Mouse (Mus musculus): Measurements from ENCODE around the gene Babam2. TPM values are rescaled to one million over a fixed set of nuclear protein-coding genes. Genes with fewer than 3 reads are reported as not detected.
"Not testable (repeated sequence)": the region's sequence is repeated elsewhere in the genome, so short reads cannot be mapped to it uniquely, and the experiment has no call there.

The Babam2 gene
- polyA plus RNA-seq, 1 experiment: 77.2 TPM

DNA sequence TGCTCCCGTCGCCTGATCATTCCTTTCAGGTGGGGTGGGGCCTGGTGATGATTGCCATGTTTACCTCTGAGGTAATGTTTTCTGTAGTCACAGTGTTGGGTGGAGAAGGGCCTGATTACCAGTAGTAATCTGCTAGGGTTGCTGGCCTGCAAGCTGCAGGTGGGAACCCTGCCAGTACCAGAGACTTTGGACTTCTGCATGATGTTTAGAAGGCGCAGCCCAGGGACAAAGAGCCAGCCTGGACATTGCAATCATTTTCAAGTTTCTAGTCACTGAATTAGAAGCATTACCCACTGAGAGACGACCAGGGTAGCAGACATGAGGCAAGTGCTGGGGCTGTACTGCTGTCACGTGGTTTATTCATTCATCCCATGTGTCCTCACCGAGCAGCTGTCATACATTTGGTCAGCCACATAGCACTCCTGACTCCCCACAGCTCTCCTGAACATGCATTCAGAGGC lies 270.6 kb downstream of the Babam2 start:
- no peak overlapping the region for H3ac ChIP-seq (ENCODE audit: control insufficient read depth, insufficient read length)
- TF ChIP-seq SRF (IDR thresholded peaks at IDR 0.05; ENCODE audit: control insufficient read depth, insufficient read length, low read depth) (no peak), USF1 (IDR thresholded peaks at IDR 0.05; ENCODE audit: low read depth) (peak; percentile 53), POLR2AphosphoS2 (IDR thresholded peaks at IDR 0.05; ENCODE audit: insufficient read length, low read depth) (no peak), E2F4 (IDR thresholded peaks at IDR 0.05; ENCODE audit: insufficient read depth) (no peak), POLR2A (IDR thresholded peaks at IDR 0.05; ENCODE audit: insufficient read length, low read depth) (no peak), TCF12 (IDR thresholded peaks at IDR 0.05; ENCODE audit: insufficient read depth, poor library complexity, severe bottlenecking) (peak; percentile 76), TCF3 (IDR thresholded peaks at IDR 0.05; ENCODE audit: insufficient read length, low read depth) (peak; percentile 77), REST (IDR thresholded peaks at IDR 0.05; ENCODE audit: insufficient read depth, insufficient read length) (no peak), CEBPB (IDR thresholded peaks at IDR 0.05; ENCODE audit: insufficient read depth, poor library complexity, severe bottlenecking) (no peak), MYOG (IDR thresholded peaks at IDR 0.05; ENCODE audit: control insufficient read depth in 1 of 3, insufficient read depth in 1 of 3, insufficient read length in 2 of 3, low read depth in 2 of 3) (peak; percentile 85 to 98 (median 93)), MYOD1 (IDR thresholded peaks at IDR 0.05; ENCODE audit: control insufficient read depth in 1 of 3, insufficient read length in 2 of 3, low read depth in 2 of 3) (peak in 2 of 3 experiments; percentile 92 to 96), MAX (IDR thresholded peaks at IDR 0.05; ENCODE audit: low read depth) (no peak)
- peak overlapping the region; percentile 5 for H3K4me2 ChIP-seq (ENCODE audit: low read depth)
- H3K4me3 ChIP-seq: no peak overlapping the region
- H3K36me3 ChIP-seq (ENCODE audit: control insufficient read depth, insufficient read depth): no peaks in the 10 kb centered on the region
- no peaks in the 10 kb centered on the region for H3K79me2 ChIP-seq (ENCODE audit: control insufficient read depth, insufficient read depth)
- no peaks in the 10 kb centered on the region for H3K27me3 ChIP-seq (ENCODE audit: control insufficient read depth, insufficient read depth, insufficient read length)

- not testable (repeated sequence) for H3K79me2 ChIP-seq (ENCODE audit: control insufficient read depth, insufficient read depth); H3K4me2 ChIP-seq (ENCODE audit: low read depth); H3K27me3 ChIP-seq (ENCODE audit: control insufficient read depth, insufficient read depth, insufficient read length); H3K4me3 ChIP-seq; H3K36me3 ChIP-seq (ENCODE audit: control insufficient read depth, insufficient read depth); H3ac ChIP-seq (ENCODE audit: control insufficient read depth, insufficient read length)
Measured at GRCm38 (mm10) chr5:31972416-31972815, 274.9 kb downstream of the Babam2 start.

DNA sequence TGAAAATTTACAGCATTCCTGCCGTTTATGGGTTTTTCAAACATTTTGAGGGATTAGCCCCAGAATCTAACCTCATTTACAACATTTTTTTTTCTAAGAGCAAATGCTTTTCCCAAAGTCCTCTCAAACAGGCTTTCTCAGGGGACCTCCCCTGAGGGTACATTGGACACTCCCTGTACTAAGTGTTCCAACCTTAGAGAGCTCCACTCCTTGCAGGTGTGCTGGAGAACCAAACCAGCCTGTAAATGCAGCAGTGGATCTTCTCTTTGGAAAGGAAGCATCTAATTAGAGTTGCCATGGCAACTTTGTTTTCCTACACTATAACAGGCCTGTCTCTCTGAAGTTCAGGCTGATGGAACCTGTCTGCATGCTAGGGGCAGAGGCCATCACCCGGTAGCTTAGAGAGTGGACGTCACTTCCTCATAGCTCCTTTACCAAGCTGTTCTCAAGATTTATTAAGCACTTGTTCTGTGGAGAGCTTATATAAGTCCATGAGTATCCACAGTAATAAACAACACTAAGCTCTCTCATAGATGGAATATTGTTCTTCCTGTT lies 277.2 kb downstream of the Babam2 start:
- Histone ChIP-seq H3K27me3 (ENCODE audit: control insufficient read depth, insufficient read depth, insufficient read length) (no peaks in the 10 kb centered on the region), H3K79me2 (ENCODE audit: control insufficient read depth, insufficient read depth) (no peaks in the 10 kb centered on the region), H3K4me3 (no peak overlapping the region), H3K36me3 (ENCODE audit: control insufficient read depth, insufficient read depth) (no peaks in the 10 kb centered on the region), H3K4me2 (ENCODE audit: low read depth) (no peak overlapping the region), H3ac (ENCODE audit: control insufficient read depth, insufficient read length) (no peak overlapping the region)
- TF ChIP-seq MYOG (IDR thresholded peaks at IDR 0.05; ENCODE audit: control insufficient read depth in 1 of 3, insufficient read depth in 1 of 3, insufficient read length in 2 of 3, low read depth in 2 of 3): no peak
- TF ChIP-seq SRF (IDR thresholded peaks at IDR 0.05; ENCODE audit: control insufficient read depth, insufficient read length, low read depth): no peak
- no peak for TF ChIP-seq CEBPB (IDR thresholded peaks at IDR 0.05; ENCODE audit: insufficient read depth, poor library complexity, severe bottlenecking)
- no peak for TF ChIP-seq REST (IDR thresholded peaks at IDR 0.05; ENCODE audit: insufficient read depth, insufficient read length)
- no peak for TF ChIP-seq USF1 (IDR thresholded peaks at IDR 0.05; ENCODE audit: low read depth)
- TF ChIP-seq POLR2AphosphoS2 (IDR thresholded peaks at IDR 0.05; ENCODE audit: insufficient read length, low read depth): no peak
- no peak for TF ChIP-seq MYOD1 (IDR thresholded peaks at IDR 0.05; ENCODE audit: control insufficient read depth in 1 of 3, insufficient read length in 2 of 3, low read depth in 2 of 3)

GRCm38 (mm10) chr5:31982061-31982460 lies 284.6 kb downstream of the Babam2 start:
- H3K4me2 ChIP-seq (ENCODE audit: low read depth): no peak overlapping the region
- H3K79me2 ChIP-seq (ENCODE audit: control insufficient read depth, insufficient read depth): no peaks in the 10 kb centered on the region
- no peak for TF ChIP-seq MYOG (IDR thresholded peaks at IDR 0.05; ENCODE audit: control insufficient read depth in 1 of 3, insufficient read depth in 1 of 3, insufficient read length in 2 of 3, low read depth in 2 of 3)
- TF ChIP-seq MYOD1 (IDR thresholded peaks at IDR 0.05; ENCODE audit: control insufficient read depth in 1 of 3, insufficient read length in 2 of 3, low read depth in 2 of 3): peak in 1 of 3 experiments; percentile 16
- H3K27me3 ChIP-seq (ENCODE audit: control insufficient read depth, insufficient read depth, insufficient read length): no peaks in the 10 kb centered on the region
- no peak overlapping the region for H3ac ChIP-seq (ENCODE audit: control insufficient read depth, insufficient read length)
- no peak overlapping the region for H3K4me3 ChIP-seq
- no peaks in the 10 kb centered on the region for H3K36me3 ChIP-seq (ENCODE audit: control insufficient read depth, insufficient read depth)

GRCm38 (mm10) chr5:31983161-31983560 lies 285.7 kb downstream of the Babam2 start:
- TF ChIP-seq E2F4 (IDR thresholded peaks at IDR 0.05; ENCODE audit: insufficient read depth): no peak
- TF ChIP-seq TCF3 (IDR thresholded peaks at IDR 0.05; ENCODE audit: insufficient read length, low read depth): no peak
- no peak for TF ChIP-seq CEBPB (IDR thresholded peaks at IDR 0.05; ENCODE audit: insufficient read depth, poor library complexity, severe bottlenecking)
- TF ChIP-seq MYOD1 (IDR thresholded peaks at IDR 0.05; ENCODE audit: control insufficient read depth in 1 of 3, insufficient read length in 2 of 3, low read depth in 2 of 3): no peak
- no peak for TF ChIP-seq SRF (IDR thresholded peaks at IDR 0.05; ENCODE audit: control insufficient read depth, insufficient read length, low read depth)
- TF ChIP-seq MAX (IDR thresholded peaks at IDR 0.05; ENCODE audit: low read depth): no peak
- TF ChIP-seq TCF12 (IDR thresholded peaks at IDR 0.05; ENCODE audit: insufficient read depth, poor library complexity, severe bottlenecking): no peak
- TF ChIP-seq POLR2AphosphoS2 (IDR thresholded peaks at IDR 0.05; ENCODE audit: insufficient read length, low read depth): no peak
- Histone ChIP-seq H3K4me3 (no peak overlapping the region), H3K4me2 (ENCODE audit: low read depth) (peak overlapping the region; percentile 64), H3K27me3 (ENCODE audit: control insufficient read depth, insufficient read depth, insufficient read length) (no peaks in the 10 kb centered on the region), H3K36me3 (ENCODE audit: control insufficient read depth, insufficient read depth) (no peaks in the 10 kb centered on the region), H3K79me2 (ENCODE audit: control insufficient read depth, insufficient read depth) (no peaks in the 10 kb centered on the region), H3ac (ENCODE audit: control insufficient read depth, insufficient read length) (no peak overlapping the region)
